Mouse (Mus musculus): ENCODE measurements at regions not wholly inside any gene's neighbourhood (a gene's known extent, or its start where the extent isn't known, plus 50 kb on each side); places are given as distances from the start of the nearest gene placed in this dataset.
"Not testable (repeated sequence)": the region's sequence is repeated elsewhere in the genome, so short reads cannot be mapped to it uniquely, and the experiment has no call there.

GRCm38 (mm10) chr14:84610476-84610875 lies 167.1 kb downstream of the Pcdh17 start:
- Histone ChIP-seq H3K4me1 (peaks cover 3% of the 10 kb centered on the region; the same call in 1 of the 2 replicates), H3K9me3 (no peaks in the 10 kb centered on the region), H3K27me3 (replicated peaks; ENCODE audit: low read depth, poor library complexity, severe bottlenecking) (no peaks in the 10 kb centered on the region), H3K4me3 (no peak overlapping the region), H3K27ac (replicated peaks) (no peak overlapping the region), H3K36me3 (replicated peaks) (no peaks in the 10 kb centered on the region)
- 71% methylated on average over 1 of the region's 1 CpGs for WGBS
- DNase-seq (ENCODE audit: low spot score): no peak

- no peaks in the 10 kb centered on the region for H3K27me3 ChIP-seq (replicated peaks; ENCODE audit: low read depth, poor library complexity, severe bottlenecking)
- WGBS: 20% methylated on average over 4 of the region's 4 CpGs
- peaks cover 3% of the 10 kb centered on the region; the same call in 1 of the 2 replicates for H3K4me1 ChIP-seq
- no peak overlapping the region for H3K4me3 ChIP-seq
- DNase-seq (ENCODE audit: low spot score): peak; percentile 66
- no peaks in the 10 kb centered on the region for H3K36me3 ChIP-seq (replicated peaks)
- no peak overlapping the region for H3K27ac ChIP-seq (replicated peaks)
- no peaks in the 10 kb centered on the region for H3K9me3 ChIP-seq
Observed at GRCm38 (mm10) chr14:84612551-84612950, 169.2 kb downstream of the Pcdh17 start.

- no peaks in the 10 kb centered on the region for H3K4me1 ChIP-seq
- no peaks in the 10 kb centered on the region for H3K36me3 ChIP-seq (replicated peaks)
- no peak for DNase-seq (ENCODE audit: low spot score)
- H3K27ac ChIP-seq (replicated peaks): no peak overlapping the region
- H3K9me3 ChIP-seq: no peaks in the 10 kb centered on the region
- H3K27me3 ChIP-seq (replicated peaks; ENCODE audit: low read depth, poor library complexity, severe bottlenecking): no peaks in the 10 kb centered on the region
- no peak overlapping the region for H3K4me3 ChIP-seq
- WGBS: 61% methylated on average over 1 of the region's 1 CpGs
Observed at GRCm38 (mm10) chr14:84645026-84645425, 201.7 kb downstream of the Pcdh17 start.

GRCm38 (mm10) chr14:84645972-84646577 lies 202.7 kb downstream of the Pcdh17 start:
- H3K27me3 ChIP-seq (replicated peaks; ENCODE audit: low read depth, poor library complexity, severe bottlenecking): no peaks in the 10 kb centered on the region
- WGBS: 90% methylated on average over 3 of the region's 3 CpGs
- no peaks in the 10 kb centered on the region for H3K36me3 ChIP-seq (replicated peaks)
- no peak overlapping the region for H3K4me3 ChIP-seq
- no peaks in the 10 kb centered on the region for H3K4me1 ChIP-seq
- H3K9me3 ChIP-seq: no peaks in the 10 kb centered on the region
- no peak for DNase-seq (ENCODE audit: low spot score)
- no peak overlapping the region for H3K27ac ChIP-seq (replicated peaks)

GRCm38 (mm10) chr14:84659206-84659775 lies 215.9 kb downstream of the Pcdh17 start:
- Histone ChIP-seq H3K27me3 (replicated peaks; ENCODE audit: low read depth, poor library complexity, severe bottlenecking) (no peaks in the 10 kb centered on the region), H3K4me3 (no peak overlapping the region), H3K27ac (replicated peaks) (no peak overlapping the region), H3K4me1 (no peaks in the 10 kb centered on the region), H3K36me3 (replicated peaks) (no peaks in the 10 kb centered on the region), H3K9me3 (no peaks in the 10 kb centered on the region)
- DNase-seq (ENCODE audit: low spot score): no peak
- 44% methylated on average over 6 of the region's 6 CpGs for WGBS

- H3K9me3 ChIP-seq; H3K36me3 ChIP-seq (replicated peaks); H3K4me3 ChIP-seq; H3K4me1 ChIP-seq; DNase-seq (ENCODE audit: low spot score); H3K27me3 ChIP-seq (replicated peaks; ENCODE audit: low read depth, poor library complexity, severe bottlenecking); H3K27ac ChIP-seq (replicated peaks): not testable (repeated sequence)
- WGBS: 94% methylated on average over 2 of the region's 2 CpGs
Observed at GRCm38 (mm10) chr14:84667685-84668084, 224.3 kb downstream of the Pcdh17 start.

GRCm38 (mm10) chr14:84671678-84672472 lies 228.5 kb downstream of the Pcdh17 start:
- no peaks in the 10 kb centered on the region for H3K27me3 ChIP-seq (replicated peaks; ENCODE audit: low read depth, poor library complexity, severe bottlenecking)
- H3K4me3 ChIP-seq: no peak overlapping the region
- DNase-seq (ENCODE audit: low spot score): no peak
- 67% methylated on average over 7 of the region's 7 CpGs for WGBS
- 0 out of 2 replicates have a peak, but pooled peaks cover 6% of the 10 kb centered on the region for H3K4me1 ChIP-seq
- H3K9me3 ChIP-seq: no peaks in the 10 kb centered on the region
- H3K27ac ChIP-seq (replicated peaks): no peak overlapping the region
- H3K36me3 ChIP-seq (replicated peaks): no peaks in the 10 kb centered on the region

- Histone ChIP-seq H3K9me3 (no peaks in the 10 kb centered on the region), H3K4me1 (no peaks in the 10 kb centered on the region), H3K4me3 (no peak overlapping the region), H3K27me3 (replicated peaks; ENCODE audit: low read depth, poor library complexity, severe bottlenecking) (no peaks in the 10 kb centered on the region), H3K27ac (replicated peaks) (no peak overlapping the region), H3K36me3 (replicated peaks) (no peaks in the 10 kb centered on the region)
- no peak for DNase-seq (ENCODE audit: low spot score)
- 83% methylated on average over 3 of the region's 3 CpGs for WGBS
Observed at GRCm38 (mm10) chr14:84686848-84687247, 243.5 kb downstream of the Pcdh17 start.

GRCm38 (mm10) chr14:84690810-84691209 lies 247.4 kb downstream of the Pcdh17 start:
- 81% methylated on average over 3 of the region's 3 CpGs for WGBS
- Histone ChIP-seq H3K4me3 (no peak overlapping the region), H3K9me3 (no peaks in the 10 kb centered on the region), H3K4me1 (no peaks in the 10 kb centered on the region), H3K36me3 (replicated peaks) (no peaks in the 10 kb centered on the region), H3K27ac (replicated peaks) (no peak overlapping the region), H3K27me3 (replicated peaks; ENCODE audit: low read depth, poor library complexity, severe bottlenecking) (no peaks in the 10 kb centered on the region)
- no peak for DNase-seq (ENCODE audit: low spot score)
